In genomic region chr13:18312613-18313012, GRCm38 (mm10) we compare ENCODE assay signal across 20 mouse cellular contexts.
DNase-seq lines count a peak whose midpoint lies in the region; ATAC-seq and TF ChIP-seq lines count a peak whose summit lies in the region.
"Had no signal": no experiment of that assay in that cellular context is flagged by ENCODE, and none has a peak within 500 bp of the region (broad histone marks: within the 10 kb centered on the region; RNA-seq: fewer than 3 reads in every experiment).

No protein-coding gene starts in this region.

- H3K27ac ChIP-seq in forebrain, embryonic 13.5 days, result no peak overlapping the region
- H3K27ac ChIP-seq: embryonic facial prominence, embryonic 15.5 days; gastrocnemius, adult 2 months; heart, embryonic 15.5 days; limb, embryonic 15.5 days; liver, embryonic 15.5 days had no signal

- H3K4me2 ChIP-seq in forebrain, embryonic 13.5 days, result no peak overlapping the region
- H3K4me2 ChIP-seq: embryonic facial prominence, embryonic 15.5 days; heart, embryonic 15.5 days; limb, embryonic 15.5 days; liver, embryonic 15.5 days had no signal

- no peak for TF ChIP-seq CTCF in brain, embryonic 14.5 days (IDR thresholded peaks at IDR 0.05; ENCODE audit: borderline replicate concordance, extremely low read depth, insufficient read depth, insufficient read length)

- no peaks in the 10 kb centered on the region for H3K27me3 ChIP-seq in forebrain, embryonic 13.5 days
- H3K27me3 ChIP-seq: embryonic facial prominence, embryonic 15.5 days; heart, embryonic 15.5 days; limb, embryonic 15.5 days; liver, embryonic 15.5 days; Patski had no signal

- 23% methylated on average over 8 of the region's 8 CpGs for WGBS in forebrain, embryonic 13.5 days

- no peaks in the 10 kb centered on the region for H3K36me3 ChIP-seq in forebrain, embryonic 13.5 days (ENCODE audit: poor library complexity, severe bottlenecking)
- H3K36me3 ChIP-seq: embryonic facial prominence, embryonic 15.5 days; heart, embryonic 15.5 days; limb, embryonic 15.5 days; liver, embryonic 15.5 days had no signal

- peaks cover 18% of the 10 kb centered on the region for H3K4me1 ChIP-seq in forebrain, embryonic 13.5 days
- H3K4me1 ChIP-seq: heart, embryonic 15.5 days; liver, embryonic 15.5 days had no signal

- no peak for TF ChIP-seq POLR2A in brain, embryonic 14.5 days (IDR thresholded peaks at IDR 0.05; ENCODE audit: borderline replicate concordance, extremely low read depth, insufficient read depth, insufficient read length, poor library complexity, severe bottlenecking)

- no peak overlapping the region for H3K4me3 ChIP-seq in forebrain, embryonic 13.5 days
- H3K4me3 ChIP-seq: embryonic facial prominence, embryonic 15.5 days; gastrocnemius, adult 2 months; heart, embryonic 15.5 days; limb, embryonic 15.5 days; liver, embryonic 15.5 days had no signal

- H3K9me3 ChIP-seq in forebrain, embryonic 13.5 days (replicated peaks), result no peaks in the 10 kb centered on the region
- H3K9me3 ChIP-seq: embryonic facial prominence, embryonic 15.5 days; heart, embryonic 15.5 days; limb, embryonic 15.5 days; liver, embryonic 15.5 days had no signal

- intact Hi-C loops in left cerebral cortex, postnatal 4 days (cut with DNase I), result no loop called here

- no peak overlapping the region for H3K9ac ChIP-seq in forebrain, embryonic 13.5 days
- H3K9ac ChIP-seq: embryonic facial prominence, embryonic 15.5 days; heart, embryonic 15.5 days; limb, embryonic 15.5 days; liver, embryonic 15.5 days had no signal

- peak; percentile 2 for DNase-seq in left cerebral cortex, postnatal 4 days
- no peak for DNase-seq in left cerebral cortex, adult 18-20 months (ENCODE audit: low spot score in 2 of 2)
- DNase-seq in brain, embryonic 14.5 days (ENCODE audit: low read depth), result peak; percentile 65
- DNase-seq in retina, embryonic 14.5 days (ENCODE audit: low spot score), result peak; percentile 62
- DNase-seq in heart, adult 8-10 months (ENCODE audit: low spot score), result no peak
- DNase-seq: adrenal gland, adult 8-10 months; cerebellum, adult 9-11 months; gastrocnemius, adult 2 months; heart, postnatal 4 days; kidney, adult 2 months; kidney, postnatal 14 days had no signal

- ATAC-seq in forebrain, embryonic 13.5 days, result peak; percentile 68; the same call in 1 of the 2 replicates
- ATAC-seq in erythroblast, adult 5-6 weeks (replicated peaks; ENCODE audit: low FRiP score, poor library complexity, severe bottlenecking), result no peak
- ATAC-seq: lung, postnatal 0 days; midbrain, embryonic 16.5 days; Patski had no signal

Comparison
In these comparisons a context has a peak if more than half of its experiments do, and no peak if none do; other contexts are left out.
1. DNase-seq: peak in left cerebral cortex, postnatal 4 days (single experiment), brain, embryonic 14.5 days (single experiment) and retina, embryonic 14.5 days (single experiment); none in left cerebral cortex, adult 18-20 months (0 of 2) and heart, adult 8-10 months (single experiment).